7 mouse cellular contexts compared by ENCODE assay signal in the genomic region with DNA sequence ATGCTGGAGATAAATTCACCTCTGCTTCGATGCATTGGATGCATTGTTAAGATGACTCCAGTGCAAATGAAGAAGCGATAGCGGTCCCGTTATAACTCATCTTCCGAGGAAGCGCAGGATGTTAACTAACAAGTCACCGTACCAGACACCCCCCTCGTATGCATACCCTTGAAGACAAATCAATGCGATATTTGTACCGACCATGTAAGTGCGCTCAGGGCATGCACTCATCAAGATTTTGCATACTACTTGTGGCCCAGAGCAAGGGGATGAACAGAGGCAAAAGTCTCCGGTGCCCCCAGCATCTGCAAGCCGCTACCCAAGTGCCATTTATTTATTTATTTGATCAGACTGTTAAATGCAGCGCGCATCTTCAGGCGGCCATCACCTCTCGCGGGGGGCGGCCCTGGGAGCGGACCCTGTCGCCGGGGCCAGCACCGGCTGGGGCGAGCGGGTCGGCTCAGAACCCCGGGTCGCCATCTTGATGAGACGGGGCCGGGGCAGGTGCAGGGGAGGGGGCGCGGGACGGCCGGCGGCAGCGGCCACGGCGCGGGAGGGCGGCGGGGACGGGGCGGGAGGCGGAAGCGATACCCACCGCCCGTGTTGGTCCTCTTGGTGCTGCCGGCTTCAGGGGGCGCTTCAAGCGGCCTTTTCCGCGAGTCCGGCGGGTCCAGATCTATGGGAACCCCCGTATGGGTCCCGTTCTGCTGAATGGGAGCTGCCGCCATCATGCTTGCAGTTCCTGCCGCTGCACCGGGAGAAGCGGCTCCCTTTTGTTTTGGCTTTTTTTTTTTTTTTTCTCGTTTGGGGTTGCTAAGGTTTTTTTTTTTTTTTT. TPM values are rescaled to one million over a fixed set of nuclear protein-coding genes. Genes with fewer than 3 reads are reported as not detected.
A peak's percentile ranks its signal among the peaks of the same experiment; 100 is the strongest.
DNase-seq lines count a peak whose midpoint lies in the region; ATAC-seq lines count a peak whose summit lies in the region.

No protein-coding gene starts in this region.

- no peaks in the 10 kb centered on the region for H3K9me3 ChIP-seq in intestine, embryonic 14.5 days (ENCODE audit: control insufficient read depth, low read length)

- no peaks in the 10 kb centered on the region for H3K4me1 ChIP-seq in intestine, embryonic 14.5 days (replicated peaks; ENCODE audit: control insufficient read depth, insufficient read depth, low read length)

- peak; percentile 41 for DNase-seq in adrenal gland, postnatal 10 days
- DNase-seq in cerebellum, postnatal 4 days (ENCODE audit: low spot score in 2 of 2): peak; percentile 42 to 71
- DNase-seq in gastrocnemius, postnatal 14 days: peak; percentile 31
- peak; percentile 78 for DNase-seq in intestine, embryonic 14.5 days (ENCODE audit: low spot score)
- DNase-seq in left cerebral cortex, postnatal 10 days (ENCODE audit: extremely low spot score in 1 of 2, low spot score in 2 of 2): peak; percentile 64 to 76
- peak; percentile 48 for DNase-seq in mesoderm, embryonic 11.5 days (ENCODE audit: low read depth, low spot score)
- peak; percentile 0 for DNase-seq in splenic B cell, adult 2 months (ENCODE audit: low read depth, low spot score)

- peak; percentile 32 for ATAC-seq in intestine, embryonic 14.5 days (replicated peaks; ENCODE audit: low FRiP score, low TSS enrichment, low read depth)

- H3K27me3 ChIP-seq in intestine, embryonic 14.5 days (replicated peaks; ENCODE audit: control insufficient read depth, insufficient read depth, low read length): peaks cover 3% of the 10 kb centered on the region; the same call in 1 of the 2 replicates
- no peaks in the 10 kb centered on the region; the same call in 1 of the 2 replicates for H3K27me3 ChIP-seq in splenic B cell, adult 2 months (ENCODE audit: control insufficient read depth, insufficient read depth, low read length, poor library complexity, severe bottlenecking)

- WGBS in intestine, embryonic 14.5 days: under 1% methylated on average over 56 of the region's 61 CpGs

- H3K36me3 ChIP-seq in intestine, embryonic 14.5 days (ENCODE audit: control insufficient read depth, insufficient read depth, low read length): no peaks in the 10 kb centered on the region
- no peaks in the 10 kb centered on the region for H3K36me3 ChIP-seq in splenic B cell, adult 2 months (ENCODE audit: control insufficient read depth, insufficient read depth, low read length, poor library complexity, severe bottlenecking)

- H3K27ac ChIP-seq in intestine, embryonic 14.5 days (ENCODE audit: low read depth): peak overlapping the region; percentile 79

- H3K9ac ChIP-seq in intestine, embryonic 14.5 days (ENCODE audit: low read length): peak overlapping the region; percentile 64

- intact Hi-C loops in gastrocnemius, postnatal 14 days (cut with DNase I; ENCODE audit: low total_unique reads): no loop called here
- intact Hi-C loops in left cerebral cortex, postnatal 10 days (cut with DNase I): loop anchor here (10.0 kb wide), 3 partner anchors 183 to 883 kb away; no protein-coding TSS in a partner anchor

- peak overlapping the region; percentile 60 for H3K4me2 ChIP-seq in intestine, embryonic 14.5 days (ENCODE audit: low read length)

- H3K4me3 ChIP-seq in intestine, embryonic 14.5 days (ENCODE audit: low read depth, low read length): peak overlapping the region; percentile 71

RNA-seq across cellular contexts. Expression of a gene that starts 0.5 kb away (rescaled TPM):
- 1 to 10 TPM; 6.5 to 7.2 TPM for total RNA-seq in adrenal gland, postnatal 10 days (2021)
- total RNA-seq in gastrocnemius, postnatal 14 days (2021): 1 to 10 TPM; 6.1 to 7.8 TPM
- 1.5 and 1.8 TPM in 2 replicates for polyA plus RNA-seq in intestine, embryonic 14.5 days (2014; fragmentation: Nextera tagmentation; extraction: Ambion mirVana)
- 10 to 100 TPM; 39.3 to 45.0 TPM for total RNA-seq in left cerebral cortex, postnatal 10 days (2021)

Comparison
In these comparisons a context has a peak if more than half of its experiments do, and no peak if none do; other contexts are left out.
1. Peak in every context shown above with its lines: DNase-seq, ATAC-seq, H3K4me3 ChIP-seq and H3K27ac ChIP-seq.
2. DNase-seq: peak in every context shown above with its lines; median percentile 78 in intestine, embryonic 14.5 days; 70 in left cerebral cortex, postnatal 10 days; 56 in cerebellum, postnatal 4 days; 48 in mesoderm, embryonic 11.5 days; 41 in adrenal gland, postnatal 10 days; 31 in gastrocnemius, postnatal 14 days; 0 in splenic B cell, adult 2 months.
3. RNA of a gene that starts 0.5 kb away (total RNA-seq): 39.3 to 45.0 TPM in left cerebral cortex, postnatal 10 days; 6.1 to 7.8 TPM in gastrocnemius, postnatal 14 days and 6.5 to 7.2 TPM in adrenal gland, postnatal 10 days; every median in the first group is over 4 times any median in the second.